Mouse (Mus musculus) hindbrain, embryonic 11.5 days (tissue): Measurements from ENCODE around the gene Ccnj. TPM values are rescaled to one million over a fixed set of nuclear protein-coding genes. Genes with fewer than 3 reads are reported as not detected.

Experiments used
- polyA plus RNA-seq: library from polyadenylated mRNA; unstranded; fragments of >200 nt; fragmentation: Nextera tagmentation; extraction: Ambion mirVana; gene quantifications from 2 replicates; pipeline ENCODE4 v1.2.1, GENCODE M21; 2014

The Ccnj gene
- polyA plus RNA-seq, 1 experiment from 2014 or later: 30.9 TPM

Other genes starting within 250 kb of the Ccnj start
- gene Aldh18a1, start 242.8 kb upstream of the Ccnj start, polyA plus RNA-seq: 62.7 and 70.1 TPM in 2 replicates
- gene Tctn3, start 219.0 kb upstream of the Ccnj start, polyA plus RNA-seq: 12.0 and 13.2 TPM in 2 replicates
- 8.5 and 9.4 TPM in 2 replicates for gene Entpd1, start 218.9 kb upstream of the Ccnj start, polyA plus RNA-seq
- 0.20 and 0.61 TPM in 2 replicates for gene Cc2d2b, start 82.5 kb upstream of the Ccnj start, polyA plus RNA-seq
- gene Zfp518a, start 63.4 kb downstream of the Ccnj start, polyA plus RNA-seq: 14.6 and 15.4 TPM in 2 replicates
- gene Blnk, start 163.3 kb downstream of the Ccnj start, polyA plus RNA-seq: 0.33 and 0.36 TPM in 2 replicates
- gene Dntt, start 198.0 kb downstream of the Ccnj start, polyA plus RNA-seq: 0.10 TPM in 1 of 2 replicates, not detected in the other
- not detected in 2 replicates for gene Opalin, start 245.8 kb downstream of the Ccnj start, polyA plus RNA-seq